Mouse (Mus musculus) embryonic facial prominence, embryonic 14.5 days (tissue): ENCODE data around the gene Cd86. TPM values are rescaled to one million over a fixed set of nuclear protein-coding genes. Genes with fewer than 3 reads are reported as not detected.

Source experiments
- ATAC-seq: fragments of 200-750 bp; cut with Nextera tagmentation; 2 replicates; pipeline ENCODE4 v1.8.0; 2017; ENCODE audit warnings: low read depth, moderate number of reproducible peaks, moderate TSS enrichment
- DNase-seq: peaks from one replicate; pipeline ENCODE4 v3.0.0-alpha.2; 2015; ENCODE audit warnings: low spot score
- H3K27ac ChIP-seq: fragments of 300-500 bp; sonication (generic); replicated peaks from 2 replicates; pipeline ENCODE4 v1.5.1; 2014; ENCODE audit warnings: low read depth, mild to moderate bottlenecking, low read length, moderate library complexity
- H3K27me3 ChIP-seq: fragments of 300-500 bp; sonication (generic); replicated peaks from 2 replicates; pipeline ENCODE4 v1.6.1; 2014; ENCODE audit warnings: low read length; ENCODE audit not compliant: control insufficient read depth, insufficient read depth
- H3K36me3 ChIP-seq: fragments of 300-500 bp; sonication (generic); 2 replicates; pipeline ENCODE4 v1.6.1; 2014; ENCODE audit warnings: low read length, mixed read lengths; ENCODE audit not compliant: control insufficient read depth, insufficient read depth
- H3K4me1 ChIP-seq: fragments of 300-500 bp; sonication (generic); 2 replicates; pipeline ENCODE4 v1.6.1; 2014; ENCODE audit warnings: antibody characterized with exemption, low read length; ENCODE audit not compliant: control insufficient read depth, insufficient read depth
- H3K4me2 ChIP-seq: fragments of 300-500 bp; sonication (generic); 2 replicates; pipeline ENCODE4 v1.6.1; 2014; ENCODE audit warnings: low read depth, mild to moderate bottlenecking, low read length, moderate library complexity, mixed read lengths
- H3K4me3 ChIP-seq: fragments of 300-500 bp; sonication (generic); 2 replicates; pipeline ENCODE4 v1.5.1; 2014; ENCODE audit warnings: low read depth, mild to moderate bottlenecking, low read length
- H3K9ac ChIP-seq: fragments of 300-500 bp; sonication (generic); 2 replicates; pipeline ENCODE4 v1.6.1; 2014; ENCODE audit warnings: low read depth, mild to moderate bottlenecking, low read length, moderate library complexity, mixed read lengths
- H3K9me3 ChIP-seq: fragments of 300-500 bp; sonication (generic); 2 replicates; pipeline ENCODE4 v1.6.1; 2016; ENCODE audit warnings: low read length; ENCODE audit not compliant: control insufficient read depth
- WGBS: fragments of 180-500 bp; shearing (Covaris S2); extraction: QIAGEN DNeasy Blood & Tissue Kit; methylation state at CpG from one replicate; pipeline ENCODE4 v1.1.7; 2014; 5-methylcytosine and 5-hydroxymethylcytosine counted together
- polyA plus RNA-seq: library from polyadenylated mRNA; unstranded; fragments of >200 nt; fragmentation: Nextera tagmentation; extraction: Ambion mirVana; gene quantifications from 2 replicates; pipeline ENCODE4 v1.2.1, GENCODE M21; 2014

Cd86 gene
- polyA plus RNA-seq, 1 experiment from 2014 or later = 2.8 TPM

- Histone ChIP-seq H3K27ac (no peak overlapping the region), H3K4me3 (no peak overlapping the region), H3K9ac (no peak overlapping the region), H3K27me3 (peaks cover 19% of the 10 kb centered on the region), H3K4me2 (no peak overlapping the region), H3K4me1 (peaks cover 8% of the 10 kb centered on the region; the same call in 1 of the 2 replicates), H3K36me3 (no peaks in the 10 kb centered on the region), H3K9me3 (no peaks in the 10 kb centered on the region)
- ATAC-seq = no peak
- no peak for DNase-seq
- 86% methylated on average over 6 of the region's 6 CpGs for WGBS
Observed at GRCm38 (mm10) chr16:36559573-36559972, 106.3 kb downstream of the Cd86 start.

DNA sequence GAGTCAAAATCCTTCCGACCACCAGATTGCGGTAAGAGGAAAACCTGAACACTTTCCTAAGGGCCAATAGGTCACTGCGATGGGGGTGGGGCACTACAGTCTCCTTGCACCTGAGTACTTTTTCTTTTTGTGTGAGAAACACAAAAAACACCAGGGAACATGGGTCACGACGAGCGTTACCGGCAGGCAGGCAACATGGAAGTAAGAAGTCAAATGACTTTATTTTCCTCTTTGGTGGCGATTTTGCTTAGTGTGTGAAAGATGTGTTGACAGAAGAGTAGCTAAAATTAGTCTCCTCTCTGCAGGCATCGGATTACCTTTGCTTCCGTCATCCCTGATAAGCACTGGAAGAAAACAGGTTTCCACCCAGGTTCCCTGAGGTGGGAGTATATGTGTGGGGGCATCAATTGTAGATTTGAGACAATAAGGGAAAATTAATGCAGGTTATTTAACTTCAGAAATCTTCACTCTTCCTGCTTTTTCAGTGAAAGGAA is 110.2 kb downstream of the Cd86 start:
- Histone ChIP-seq H3K27me3 (peaks cover 3% of the 10 kb centered on the region; the same call in 1 of the 2 replicates), H3K9ac (no peak overlapping the region), H3K4me2 (no peak overlapping the region), H3K27ac (no peak overlapping the region), H3K36me3 (no peaks in the 10 kb centered on the region), H3K4me3 (no peak overlapping the region), H3K9me3 (peaks cover 7% of the 10 kb centered on the region; the same call in 1 of the 2 replicates), H3K4me1 (0 out of 2 replicates have a peak, but pooled peaks cover 4% of the 10 kb centered on the region)
- DNase-seq (no peak), ATAC-seq (no peak)
- WGBS = 64% methylated on average over 10 of the region's 10 CpGs

Other genes starting within 250 kb of the Cd86 start
- gene Stfa3, start 210.7 kb downstream of the Cd86 start, polyA plus RNA-seq = 17.0 and 42.9 TPM in 2 replicates
- 0.35 and 0.81 TPM in 2 replicates for gene Casr, start 103.9 kb downstream of the Cd86 start, polyA plus RNA-seq
- 4.3 and 5.3 TPM in 2 replicates for gene Ildr1, start 27.9 kb upstream of the Cd86 start, polyA plus RNA-seq
- gene Slc15a2, start 118.9 kb upstream of the Cd86 start, polyA plus RNA-seq = 7.0 and 10.7 TPM in 2 replicates
- 32.2 and 37.9 TPM in 2 replicates for gene Iqcb1, start 162.3 kb upstream of the Cd86 start, polyA plus RNA-seq
- gene Eaf2, start 208.9 kb upstream of the Cd86 start, polyA plus RNA-seq = 3.4 and 3.6 TPM in 2 replicates
- 107 and 120 TPM in 2 replicates for gene Golgb1, start 209.1 kb upstream of the Cd86 start, polyA plus RNA-seq